Mouse (Mus musculus) cerebellum, postnatal 10 days (tissue): Measurements from ENCODE around the gene Nmnat3.
A peak's percentile ranks its signal among the peaks of the same experiment; 100 is the strongest.

Experiments used
- DNase-seq, 2 experiments: peaks; one replicate each; pipeline ENCODE4 v3.0.0; 2021; ENCODE audit warnings: mixed read lengths in 2 of 2

Gene Nmnat3

DNA sequence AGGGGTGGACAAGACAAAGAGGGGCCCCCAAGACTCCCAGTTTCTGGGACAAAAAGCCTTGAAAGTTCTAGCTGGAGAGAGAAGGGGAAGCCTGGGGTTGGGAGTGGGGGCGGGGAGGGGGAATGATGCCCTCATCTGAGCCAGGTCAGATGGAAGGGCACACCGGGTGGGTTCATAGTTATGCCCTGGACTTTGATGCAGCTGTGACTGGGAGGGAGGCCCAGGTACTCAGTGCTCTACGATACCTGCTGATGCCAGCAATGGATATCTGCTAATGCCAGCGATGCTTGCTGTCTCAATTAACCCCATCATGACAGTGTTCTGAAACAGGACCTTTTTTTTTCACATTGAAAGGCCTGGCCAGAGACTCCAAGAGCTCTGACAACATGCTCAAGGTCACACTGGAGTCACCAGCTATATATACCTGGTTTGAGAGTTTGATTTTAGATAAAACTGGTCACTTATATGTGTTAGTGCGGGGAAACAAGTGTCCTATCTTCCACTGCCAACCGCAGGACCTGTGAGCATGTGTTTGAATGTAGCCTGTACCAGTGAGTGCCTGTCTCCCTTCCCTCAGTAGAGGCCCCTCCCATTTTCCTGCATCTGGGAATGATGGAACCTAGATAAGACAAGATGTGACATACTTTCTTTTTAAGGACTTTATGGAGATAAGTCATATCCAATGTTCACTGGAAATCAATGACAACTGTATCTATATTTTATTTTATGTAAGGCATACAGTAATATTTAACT, 25.6 kb downstream of the Nmnat3 start:
- no peak for DNase-seq

DNA sequence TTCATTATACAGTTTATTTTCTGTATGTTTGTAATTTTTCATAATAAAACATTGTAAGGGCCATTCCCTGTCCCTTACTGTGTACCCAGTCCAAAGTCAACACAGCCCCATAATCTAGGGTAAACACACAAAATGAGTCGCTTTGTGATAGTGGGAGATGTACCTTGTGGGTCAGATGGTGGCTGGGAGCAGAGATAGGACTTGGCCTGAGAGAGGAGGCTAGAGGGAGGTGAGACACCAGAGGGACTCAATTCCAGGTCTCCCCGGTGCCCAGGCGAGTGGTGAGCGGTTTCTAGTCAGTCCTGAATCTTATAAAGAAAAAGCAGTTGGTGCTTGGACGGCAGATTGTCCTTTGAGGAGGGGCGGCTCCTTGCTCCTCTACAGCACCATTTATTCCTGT, 26.4 kb downstream of the Nmnat3 start:
- no peak for DNase-seq

DNA sequence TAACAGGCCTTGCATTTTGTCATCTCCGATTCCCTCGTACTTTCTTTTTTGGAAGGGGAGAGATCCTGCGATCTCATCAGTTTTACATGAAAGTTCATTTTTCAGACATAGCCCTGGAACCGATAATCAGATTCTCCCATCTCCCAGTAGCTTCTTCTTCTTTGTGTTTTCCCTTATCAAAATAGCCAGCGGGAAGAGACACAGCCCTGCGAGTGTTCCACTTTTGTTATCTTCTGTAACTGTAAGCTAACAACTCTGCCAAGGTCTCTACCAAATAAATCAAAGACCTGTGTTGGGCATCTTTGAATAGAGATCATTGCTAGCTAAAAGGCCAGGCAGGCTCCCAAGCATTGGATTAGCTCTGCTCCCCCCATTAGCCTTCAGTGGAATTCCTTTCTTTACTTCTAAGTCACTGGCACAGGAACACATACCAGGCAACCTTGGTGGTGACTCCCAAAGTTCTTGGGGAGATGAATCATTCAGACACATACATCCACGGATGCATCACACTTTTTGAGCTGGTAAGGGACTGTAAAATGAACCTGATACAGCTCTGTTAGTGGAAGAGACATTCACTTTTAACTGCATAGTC, 26.9 kb downstream of the Nmnat3 start:
- DNase-seq, result no peak

DNA sequence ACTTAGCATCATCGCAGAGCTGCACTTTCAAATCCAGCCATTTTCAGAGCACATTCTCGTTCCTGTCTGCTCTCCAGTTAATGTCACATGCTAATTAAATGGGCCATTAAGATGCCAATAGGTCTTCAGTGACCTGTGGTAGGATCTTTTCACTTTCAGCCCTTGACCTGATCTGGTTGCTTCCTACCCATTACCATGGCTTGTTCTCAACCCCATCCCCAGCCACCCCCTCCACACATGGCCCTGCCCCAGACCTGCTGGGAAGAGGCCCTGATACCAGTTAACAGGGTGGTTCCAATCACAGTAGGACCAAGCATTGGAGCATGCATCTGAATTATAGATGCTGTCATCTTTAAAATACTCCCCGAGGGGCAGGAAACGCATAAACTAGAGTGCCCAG, 30.7 kb downstream of the Nmnat3 start:
- no peak for DNase-seq

DNA sequence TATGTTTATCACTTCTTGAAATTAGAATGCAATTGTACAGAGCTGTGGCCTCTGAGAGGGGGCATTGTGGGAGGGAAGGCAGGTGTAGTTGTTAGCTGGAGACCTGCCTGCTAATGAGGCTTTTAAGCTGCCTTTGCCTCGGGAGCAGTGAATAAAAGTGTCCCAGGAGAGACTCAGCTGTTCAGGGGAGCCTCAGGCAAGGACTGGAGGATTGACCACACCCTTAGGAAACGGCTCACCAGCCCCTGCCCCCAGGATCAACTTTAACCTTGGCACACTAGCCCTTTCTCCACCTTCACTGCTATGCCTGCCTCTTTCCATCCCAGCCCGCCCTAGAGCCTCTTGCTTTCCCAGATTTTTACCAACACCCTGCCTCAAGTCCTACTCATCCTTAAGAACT, 31.6 kb downstream of the Nmnat3 start:
- no peak for DNase-seq

DNA sequence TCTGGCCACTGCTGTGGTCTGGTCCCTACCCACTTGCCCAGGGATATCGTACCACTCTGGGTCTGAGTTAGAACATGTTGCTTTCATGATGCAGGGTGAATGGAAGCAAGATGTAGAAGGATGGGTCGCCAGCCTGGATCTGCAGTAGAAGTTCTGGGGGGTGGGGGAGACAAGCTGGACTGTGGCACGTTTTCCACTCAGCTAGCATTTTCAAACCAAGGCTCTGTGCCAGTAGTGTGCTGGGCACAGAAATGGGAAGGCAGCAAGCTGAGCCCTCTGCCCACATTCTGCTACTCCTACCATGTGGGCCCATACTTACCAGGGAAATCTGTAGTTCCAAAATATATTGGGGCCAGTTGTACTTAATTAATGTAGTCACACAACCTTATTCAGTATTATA, 33.5 kb downstream of the Nmnat3 start:
- peak; percentile 82 to 88 for DNase-seq

DNA sequence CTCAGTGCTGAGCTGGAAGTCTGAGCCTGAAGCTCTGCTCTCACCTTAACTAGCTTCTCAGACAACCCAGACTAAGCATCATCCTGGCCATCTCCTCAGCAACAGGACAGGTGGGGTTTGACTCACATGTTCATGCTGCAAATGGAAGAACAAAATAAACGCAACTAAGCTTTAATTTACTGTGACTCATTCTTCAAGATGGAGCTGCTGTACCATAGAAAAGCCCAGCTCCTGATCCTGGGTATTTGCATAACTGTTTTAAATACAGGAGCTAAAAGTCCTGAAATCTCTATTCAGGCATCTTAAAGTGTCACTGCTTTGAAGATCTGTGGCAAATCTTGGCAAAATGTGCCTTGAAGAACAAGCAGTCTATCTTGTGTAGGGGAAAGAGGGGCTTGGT, 38.9 kb downstream of the Nmnat3 start:
- DNase-seq, result no peak

DNA sequence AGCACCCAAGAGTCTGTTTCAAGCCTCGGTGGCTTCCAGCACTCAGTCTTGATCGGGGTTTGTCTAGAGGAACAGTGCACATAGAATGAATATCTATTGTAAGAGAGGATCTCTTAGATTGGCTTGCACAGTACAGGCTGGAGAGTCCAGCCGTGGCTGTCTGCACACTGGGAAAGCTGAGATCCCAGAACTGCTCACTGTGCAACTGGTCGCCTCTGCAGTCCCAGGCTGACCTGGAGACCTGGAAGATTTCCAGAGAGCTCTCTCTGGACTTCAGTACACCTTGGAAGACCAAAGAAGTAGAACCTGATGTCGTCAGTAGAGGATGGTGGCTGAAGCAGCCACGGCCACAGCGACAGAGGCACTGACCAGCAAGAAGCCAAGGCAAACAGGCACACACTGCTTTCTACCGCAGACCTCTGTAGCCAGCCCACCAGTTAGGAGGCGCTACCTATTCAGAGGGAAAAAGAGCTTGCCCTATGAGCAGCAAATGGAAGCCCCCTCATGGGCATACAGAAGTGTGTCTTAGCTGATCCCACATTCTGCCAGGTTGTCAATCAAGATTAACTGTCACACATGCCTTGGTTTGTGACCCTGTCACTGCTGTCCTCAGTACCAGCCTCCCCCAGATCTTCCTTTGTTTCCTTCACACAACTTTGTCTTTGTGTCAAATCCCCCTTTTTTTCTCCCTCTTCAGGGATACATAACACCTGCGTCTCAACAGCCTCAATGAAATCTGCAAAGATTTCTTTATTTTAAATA, 41.4 kb downstream of the Nmnat3 start:
- DNase-seq, result no peak

DNA sequence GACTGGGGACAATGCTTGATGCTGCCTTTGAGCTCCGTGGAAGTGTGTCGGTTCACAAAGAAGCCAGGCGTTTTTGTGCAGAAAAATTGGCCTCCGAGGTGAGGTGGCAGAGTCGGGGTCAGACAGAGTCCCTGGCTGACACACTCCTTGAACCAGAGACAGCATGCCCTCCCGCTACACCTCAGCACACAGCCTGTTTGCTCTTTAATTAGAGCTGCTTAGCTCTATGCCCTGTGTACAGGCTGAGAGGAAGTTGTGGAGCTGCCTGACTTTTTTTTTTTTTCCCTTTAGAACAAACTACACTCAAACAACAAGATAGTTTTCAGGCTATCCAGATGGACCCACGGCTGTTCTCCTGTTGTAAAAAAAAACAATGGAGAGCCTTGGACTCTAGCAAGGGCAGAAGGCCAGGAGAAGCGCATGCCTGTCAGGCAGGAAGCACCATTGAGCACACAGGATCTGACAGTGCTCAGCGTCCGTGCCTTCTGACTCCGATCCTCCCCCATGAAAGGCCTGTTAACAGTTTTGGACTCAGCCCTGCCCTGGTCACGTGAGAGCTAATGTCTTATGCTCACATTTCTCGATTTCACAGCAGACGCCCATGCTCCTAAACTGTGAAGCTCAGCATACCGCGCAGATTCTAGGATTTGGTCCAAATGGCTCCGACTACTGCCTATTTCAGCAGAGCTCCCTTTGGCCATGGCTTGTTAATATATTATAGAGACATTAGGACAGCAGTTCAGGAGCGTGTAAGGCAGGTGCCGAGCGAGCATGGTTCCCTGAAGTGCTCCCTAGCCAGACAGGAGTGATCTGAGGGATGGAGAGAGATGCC, 42.3 kb downstream of the Nmnat3 start:
- peak; percentile 83 to 90 for DNase-seq

DNA sequence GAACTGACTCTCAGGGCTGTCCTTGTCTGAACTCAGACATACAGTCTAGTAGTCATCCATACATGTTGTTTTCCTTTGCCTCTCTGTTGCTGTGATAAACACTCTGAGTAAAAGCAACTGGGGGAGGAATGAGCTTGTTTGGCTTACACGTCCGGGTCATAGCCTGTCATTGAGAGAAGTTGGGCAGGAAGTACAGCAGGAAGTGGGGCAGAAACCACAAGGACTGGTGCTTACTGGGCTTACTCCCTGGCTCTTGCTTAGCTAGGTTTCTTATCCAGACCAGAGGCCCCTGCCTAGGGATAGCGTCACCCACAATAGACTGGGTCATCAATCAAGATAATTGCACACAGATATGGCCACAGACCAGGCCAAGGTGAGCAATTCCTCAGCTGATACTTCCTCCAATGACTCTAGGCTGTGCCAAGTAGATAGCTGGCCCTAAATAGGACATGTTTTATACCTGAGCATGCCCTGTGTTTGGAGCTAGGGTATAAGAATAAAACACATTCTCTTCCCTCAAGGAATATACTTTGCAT, 46.1 kb downstream of the Nmnat3 start:
- DNase-seq, result no peak

DNA sequence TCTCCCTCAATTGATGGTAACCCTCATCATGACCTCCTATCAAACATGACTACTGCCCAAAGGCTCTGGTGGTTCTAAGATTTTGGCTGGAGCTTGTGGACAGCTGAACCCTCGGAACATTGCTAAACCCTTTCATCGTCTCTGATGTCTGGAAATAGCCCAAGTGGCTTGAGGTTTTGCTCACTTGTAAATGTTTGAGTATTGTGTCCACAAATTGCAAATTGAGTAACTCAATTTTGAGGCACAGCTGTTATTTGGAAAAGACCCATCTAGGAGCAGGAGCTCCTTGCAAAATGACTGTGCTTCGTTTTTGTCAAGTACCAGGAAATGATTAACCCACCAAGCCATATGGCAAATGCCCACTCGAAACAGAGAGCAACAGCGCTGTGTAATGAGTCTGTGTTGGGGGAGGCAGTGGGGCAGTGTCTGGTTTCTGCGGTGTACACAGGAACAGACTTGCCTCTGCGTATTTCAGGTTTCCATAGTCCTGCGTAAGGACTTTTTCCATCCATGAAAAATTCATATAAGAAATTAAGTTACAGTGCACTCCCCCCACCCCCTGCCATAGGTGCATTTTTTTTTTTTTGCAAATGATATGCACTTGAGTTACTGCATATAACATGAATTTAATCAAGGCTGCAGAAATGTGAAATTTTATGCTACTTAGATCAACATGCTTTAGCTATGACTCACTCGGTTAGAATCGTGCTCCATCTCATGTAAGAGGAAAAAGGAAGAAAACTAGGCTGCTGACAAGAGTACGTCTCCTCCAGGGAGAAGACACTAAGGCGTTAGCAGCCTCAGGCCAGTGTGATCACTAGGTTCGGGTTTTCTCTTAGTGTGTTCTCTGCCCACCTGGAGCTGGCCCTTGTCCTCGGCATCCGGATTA, 50.9 kb downstream of the Nmnat3 start:
- DNase-seq, result no peak

DNA sequence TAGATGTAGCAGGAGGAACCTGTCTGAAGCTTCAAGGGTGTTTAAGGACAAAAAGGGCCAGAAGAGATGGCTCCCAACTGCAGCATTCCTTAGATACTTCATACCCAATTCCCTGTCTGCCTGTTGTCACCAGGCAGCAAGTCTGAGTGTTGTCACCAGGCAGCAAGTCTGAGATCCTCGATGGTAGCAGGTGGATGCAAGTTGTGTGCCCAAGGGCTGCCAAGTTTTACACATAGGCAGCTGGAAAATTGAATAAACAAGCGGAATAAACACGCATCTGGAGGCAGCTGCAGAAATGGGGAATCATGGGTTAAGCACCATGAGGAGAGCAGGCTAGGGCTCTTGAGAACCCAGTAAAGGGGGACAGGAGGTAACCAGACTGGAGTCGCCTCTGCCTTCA, 52.7 kb downstream of the Nmnat3 start:
- DNase-seq, result no peak

DNA sequence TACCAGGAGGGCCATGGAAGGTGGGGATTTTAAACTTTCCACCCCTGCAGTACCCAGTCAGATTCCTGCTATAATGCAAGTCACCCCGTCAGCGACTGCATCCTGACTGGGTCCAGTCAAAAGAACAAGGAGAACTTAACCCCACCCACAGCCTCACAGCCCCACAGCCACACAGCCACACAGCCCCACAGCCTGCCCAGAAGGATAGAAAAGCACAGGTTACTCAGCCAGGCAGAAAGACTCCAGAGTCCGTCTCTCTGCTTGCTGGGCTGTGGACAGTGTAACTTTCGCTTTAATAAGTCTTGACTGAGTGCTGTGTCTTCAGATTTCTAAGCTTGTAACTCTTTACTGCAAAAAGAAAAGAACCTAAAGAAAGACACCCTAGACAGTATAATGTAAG, 53.2 kb downstream of the Nmnat3 start:
- no peak for DNase-seq

DNA sequence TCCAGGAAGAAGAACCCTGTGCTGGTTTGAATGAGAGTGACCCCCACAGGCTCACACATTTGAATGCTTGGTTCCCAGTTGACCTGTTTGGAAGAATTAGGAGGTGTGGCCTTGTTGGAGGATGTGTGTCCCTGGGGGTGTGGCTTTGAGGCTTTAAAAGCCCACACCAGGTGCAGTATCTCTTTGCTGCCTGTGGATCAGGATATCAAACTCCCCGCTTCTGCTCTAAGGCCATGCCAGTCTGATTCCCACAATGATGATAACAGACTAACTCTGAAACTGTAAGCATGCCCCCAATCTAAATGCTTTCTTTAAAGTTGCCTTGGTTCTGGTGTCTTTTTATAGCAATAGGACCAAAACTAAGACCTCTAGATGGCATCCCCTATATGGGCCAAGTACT, 58.6 kb downstream of the Nmnat3 start:
- no peak for DNase-seq

DNA sequence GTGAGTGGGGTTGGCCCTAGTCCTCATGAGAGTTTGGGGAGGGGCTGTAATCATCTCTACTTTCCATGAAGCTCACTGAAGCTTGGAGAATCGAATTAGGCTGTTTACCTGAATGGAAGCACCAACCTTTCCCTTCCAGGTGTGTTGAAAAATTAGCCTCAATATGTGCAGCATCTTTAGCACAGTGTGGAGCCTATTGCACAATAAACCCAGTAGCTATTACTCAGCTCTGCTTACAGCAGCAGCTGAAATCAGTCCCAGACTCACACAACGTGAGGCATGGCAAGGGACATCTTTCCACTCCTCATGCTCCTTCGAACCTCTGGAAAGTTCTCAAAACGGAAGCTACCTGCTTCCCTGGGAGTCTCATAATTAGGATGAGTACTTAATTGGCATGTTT, 59.0 kb downstream of the Nmnat3 start:
- no peak for DNase-seq

DNA sequence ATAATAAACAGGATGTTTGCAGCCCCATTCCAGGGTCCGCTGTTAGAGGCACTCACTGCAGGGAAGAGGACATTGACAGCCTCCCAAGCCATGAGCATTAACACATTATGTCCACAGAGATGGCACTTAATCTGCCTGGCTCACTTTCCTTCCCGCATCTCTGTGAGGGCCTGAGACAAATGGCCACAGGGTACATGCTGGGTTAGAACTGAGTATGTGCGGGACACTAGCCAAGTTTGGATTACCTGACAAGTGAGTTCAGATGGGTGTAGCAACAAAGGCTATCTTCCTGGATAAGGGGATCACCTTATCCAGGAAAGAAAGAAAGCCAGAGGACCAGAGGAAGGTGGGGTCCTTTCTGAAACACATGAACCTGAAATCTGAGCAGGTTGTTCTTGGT, 59.8 kb downstream of the Nmnat3 start:
- peak; percentile 57 to 65 for DNase-seq

DNA sequence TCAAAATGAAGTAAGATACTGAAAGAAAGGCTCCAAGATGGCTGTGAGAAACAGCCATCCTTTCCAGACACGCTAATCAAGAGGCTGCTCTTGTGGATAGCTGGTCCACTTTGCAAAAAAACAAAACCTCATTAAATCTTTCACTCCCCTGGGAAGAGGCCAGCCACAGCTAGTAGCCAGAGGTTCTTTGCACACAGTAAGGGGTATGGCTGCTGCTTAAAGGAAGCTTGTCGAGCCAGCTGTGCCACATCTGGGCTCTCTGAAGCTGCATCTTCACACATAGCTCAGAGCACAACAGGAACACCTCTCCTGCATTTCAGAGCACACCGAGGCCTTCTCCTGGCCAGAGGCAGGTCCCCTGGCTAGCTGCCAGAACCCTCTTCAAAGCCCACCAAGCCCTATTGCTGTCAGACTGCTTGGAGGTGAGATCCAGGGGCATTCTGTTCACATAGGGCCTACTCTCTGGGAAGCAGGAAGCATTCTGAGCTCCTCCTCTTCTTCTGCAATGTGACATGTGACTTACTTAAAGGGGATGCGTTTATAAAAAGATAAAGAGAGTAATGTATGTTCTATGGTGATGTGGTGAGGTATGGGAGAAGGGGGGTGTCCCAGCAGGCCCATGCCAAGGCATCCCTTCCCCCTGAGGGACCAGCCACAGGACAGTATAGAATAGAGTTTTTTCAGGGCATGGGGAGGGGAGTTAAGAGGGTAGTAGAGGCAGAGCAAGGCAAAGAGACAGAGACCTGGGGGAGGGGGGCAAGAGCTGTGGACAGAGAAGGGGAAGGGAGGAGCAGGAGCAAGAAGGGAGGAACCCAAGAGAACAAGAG, 63.3 kb downstream of the Nmnat3 start:
- peak in 1 of 2 experiments; percentile 21 for DNase-seq

DNA sequence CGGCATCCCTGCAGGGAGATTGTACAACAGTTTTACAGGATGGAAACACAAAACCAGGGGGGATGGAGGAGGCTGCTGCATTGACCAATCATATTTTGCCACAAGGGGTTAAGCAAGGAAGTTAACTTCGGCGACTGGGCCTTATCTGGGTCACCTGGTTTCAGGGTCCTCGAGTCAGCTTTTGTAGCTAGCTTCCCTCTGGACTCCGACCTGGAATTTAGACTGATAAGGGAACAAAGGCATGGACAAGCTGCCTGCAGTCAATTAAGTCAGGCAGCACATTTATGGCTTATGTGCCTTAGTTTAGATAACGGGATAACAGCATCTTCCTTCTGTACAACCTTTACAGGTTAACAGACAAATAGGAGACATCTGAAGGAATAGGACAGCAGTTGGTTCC, 65.1 kb downstream of the Nmnat3 start:
- no peak for DNase-seq

DNA sequence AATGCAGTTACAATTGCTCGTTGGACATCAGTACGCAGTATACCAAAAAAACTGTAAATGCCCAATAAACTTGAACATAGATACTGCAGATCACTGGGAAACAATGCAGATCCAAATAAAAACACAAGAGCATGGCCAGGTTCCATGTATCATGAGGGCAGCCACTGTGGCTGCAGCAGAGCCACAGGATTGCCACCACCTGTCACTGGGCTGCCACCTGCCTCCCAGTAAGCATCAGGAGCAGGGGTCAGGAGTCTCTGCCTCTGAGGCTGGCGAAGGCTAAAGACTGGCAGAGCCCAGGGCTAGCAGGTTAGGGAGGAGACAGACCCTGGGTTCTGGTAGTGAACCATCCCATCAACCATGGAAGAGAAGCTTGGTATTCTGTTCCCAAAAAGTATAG, 67.7 kb downstream of the Nmnat3 start:
- peak; percentile 36 to 47 for DNase-seq

DNA sequence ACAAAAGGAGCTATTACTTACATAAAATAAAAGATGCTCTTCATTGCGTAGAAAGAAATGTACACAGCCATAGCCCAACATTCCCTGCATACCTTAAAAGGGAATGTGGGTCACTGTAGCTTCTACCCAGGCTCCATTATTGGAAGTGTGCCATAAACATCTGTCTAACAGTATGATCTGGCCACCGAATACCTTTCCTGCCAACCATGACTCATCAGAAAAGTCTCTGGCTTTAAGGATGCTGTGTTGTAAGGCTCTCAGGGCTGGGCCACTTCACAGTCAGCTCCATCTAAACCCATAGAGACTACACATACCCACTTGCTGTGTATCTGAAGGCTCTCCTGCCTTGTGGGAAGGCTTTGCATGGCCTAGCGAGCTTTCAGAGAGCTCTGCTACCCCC, 73.8 kb downstream of the Nmnat3 start:
- no peak for DNase-seq

DNA sequence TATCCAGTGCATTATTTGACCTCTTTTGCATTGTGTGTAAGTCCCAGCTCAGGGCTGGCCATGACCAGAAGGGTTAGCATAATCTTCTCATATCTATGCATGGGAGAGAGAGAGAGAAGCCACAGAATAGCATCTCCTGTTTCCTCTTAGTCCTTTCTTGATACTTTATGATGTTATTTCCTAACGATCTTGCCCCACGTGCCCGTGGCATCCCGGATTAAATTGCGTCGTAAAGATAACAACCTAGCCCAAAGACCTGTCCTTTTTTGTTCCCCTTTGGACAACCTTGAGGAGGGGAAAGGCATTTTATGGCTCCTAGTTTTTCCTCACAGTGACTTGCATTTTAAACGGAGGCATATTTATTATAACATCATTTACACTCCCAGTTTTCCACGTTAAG, 78.8 kb downstream of the Nmnat3 start:
- DNase-seq, result no peak
